Mouse (Mus musculus) cerebral cortex, adult 2 months (tissue): ENCODE data around the gene Arfip1.

Experiments
- WGBS: fragments of 180-500 bp; shearing (Covaris S2); methylation state at CpG from one replicate; pipeline ENCODE4 v1.1.7; 2018; 5-methylcytosine and 5-hydroxymethylcytosine counted together

Gene Arfip1

DNA sequence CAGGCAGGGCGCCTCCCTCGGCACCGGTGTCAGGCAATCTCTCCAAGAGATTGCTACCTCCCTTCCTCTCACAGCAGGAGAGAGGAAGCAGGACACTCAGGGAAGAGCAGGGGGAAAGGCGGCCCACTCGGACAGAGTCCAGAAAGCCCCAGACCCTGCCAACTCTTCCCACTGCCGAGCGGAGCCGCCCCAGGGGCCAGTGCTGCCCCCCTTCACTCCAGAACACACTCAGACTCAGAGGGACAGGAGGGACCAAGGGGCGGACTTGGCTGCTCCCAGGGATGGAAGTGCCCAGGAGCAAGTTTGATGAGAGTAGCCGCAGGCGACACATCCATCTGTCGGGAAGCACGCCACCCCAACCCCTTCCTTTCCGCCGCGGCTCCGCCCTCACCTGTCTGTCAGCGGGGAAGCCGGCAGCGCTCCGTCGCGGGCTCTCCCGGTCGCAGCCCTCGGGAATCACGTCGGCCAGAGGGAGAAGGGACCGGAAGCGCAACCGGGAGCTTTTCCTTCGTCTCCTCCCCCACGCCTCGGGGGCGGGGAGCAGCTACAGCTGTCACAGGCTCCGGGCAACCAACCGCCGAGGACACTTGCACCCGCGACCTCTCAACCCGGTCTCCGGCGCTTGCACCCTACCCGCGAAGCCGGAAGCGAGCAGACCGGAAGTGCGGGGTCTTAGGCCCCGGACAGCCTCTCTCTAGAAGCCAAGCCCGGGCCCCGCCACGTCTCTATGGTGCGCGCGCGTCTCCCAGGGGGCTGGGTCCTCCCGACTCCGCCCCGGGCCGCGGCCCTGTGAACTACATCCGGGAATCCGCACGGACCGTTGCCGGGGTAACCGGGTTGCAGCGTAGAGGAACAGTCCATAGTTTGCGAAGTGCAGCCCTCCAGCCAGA is at the start of gene Arfip1:
TSS of gene Arfip1 (minus strand) at position 603 of the 890 bp plus-strand sequence.
- under 1% methylated on average over 70 of the region's 70 CpGs for WGBS

DNA sequence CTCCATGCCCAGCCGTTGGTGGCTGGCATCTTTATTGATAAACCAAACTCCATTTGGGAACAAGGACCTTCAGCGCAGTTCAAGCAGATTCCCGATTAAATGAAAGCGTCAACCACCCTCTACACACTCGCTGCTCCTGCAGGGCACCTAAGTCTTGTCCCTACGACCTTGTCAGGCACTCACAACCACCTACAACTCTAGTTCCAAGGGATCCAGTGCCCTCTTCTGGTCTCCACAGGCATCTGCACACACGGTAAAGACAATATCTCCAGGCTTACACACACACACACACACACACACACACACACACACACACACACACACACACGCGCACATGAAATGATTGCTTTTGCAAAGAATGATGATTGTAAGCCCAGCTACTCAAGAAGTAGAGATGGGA is 49.2 kb upstream of the Arfip1 start:
- WGBS: 96% methylated on average over 9 of the region's 9 CpGs

DNA sequence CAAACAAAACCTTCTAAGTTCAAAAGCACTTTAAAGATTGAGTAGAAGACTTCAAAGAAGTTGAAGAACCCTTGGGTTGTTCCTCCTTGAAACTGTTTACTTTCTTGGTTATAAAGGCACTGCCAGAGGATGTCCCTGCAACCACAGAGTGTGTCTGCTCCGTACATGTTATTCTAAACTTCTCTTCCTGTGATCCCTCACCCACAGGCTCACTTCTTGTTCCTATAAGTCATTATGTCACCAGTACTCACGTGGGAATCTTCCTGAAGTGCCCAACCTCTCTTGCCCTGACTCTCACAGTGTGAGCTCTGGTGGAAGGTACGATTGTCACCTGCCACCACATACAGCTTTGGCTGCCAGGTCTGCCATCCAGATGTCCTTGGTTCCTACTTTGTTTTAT is 39.6 kb upstream of the Arfip1 start:
- WGBS: 74% methylated on average over 3 of the region's 3 CpGs

DNA sequence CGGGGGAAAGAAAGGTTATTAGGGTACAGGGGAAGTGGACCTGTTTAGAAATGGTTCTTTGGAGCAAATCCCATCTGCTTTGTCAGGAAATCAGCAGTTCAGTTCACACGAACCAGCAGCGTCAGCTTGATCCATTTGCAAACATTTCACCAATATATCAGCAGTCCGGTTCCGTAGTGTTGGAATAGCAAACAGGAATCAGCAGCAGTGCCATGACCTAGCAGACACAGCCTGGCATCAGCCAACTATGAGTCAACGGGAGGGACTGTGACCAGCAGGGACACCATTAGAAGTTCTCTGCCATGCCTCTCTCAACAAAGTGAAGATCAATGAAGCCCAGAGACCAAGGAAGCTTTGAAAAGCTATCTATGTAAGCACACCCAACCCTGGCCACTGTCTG is 37.3 kb upstream of the Arfip1 start:
- WGBS: 96% methylated on average over 6 of the region's 6 CpGs

DNA sequence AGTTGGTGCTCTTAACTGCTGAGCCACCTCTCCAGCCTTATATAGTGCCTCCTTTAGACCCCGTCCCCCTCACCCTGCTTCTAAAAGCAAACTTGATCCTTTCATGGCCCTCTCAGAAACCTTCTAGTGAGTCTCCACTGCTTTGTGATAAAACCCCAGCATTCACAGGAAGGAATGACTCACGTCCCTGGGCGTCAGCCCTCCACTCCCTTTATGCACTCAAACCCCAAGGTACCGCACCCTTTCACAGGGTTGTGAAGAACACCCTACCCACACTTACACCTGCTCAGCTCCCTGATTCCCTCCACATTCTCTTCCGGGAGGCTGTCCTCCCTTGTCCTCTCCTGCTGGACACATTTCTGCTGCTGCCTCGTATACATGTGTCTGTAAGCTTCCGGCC is 36.6 kb upstream of the Arfip1 start:
- 98% methylated on average over 7 of the region's 7 CpGs for WGBS

DNA sequence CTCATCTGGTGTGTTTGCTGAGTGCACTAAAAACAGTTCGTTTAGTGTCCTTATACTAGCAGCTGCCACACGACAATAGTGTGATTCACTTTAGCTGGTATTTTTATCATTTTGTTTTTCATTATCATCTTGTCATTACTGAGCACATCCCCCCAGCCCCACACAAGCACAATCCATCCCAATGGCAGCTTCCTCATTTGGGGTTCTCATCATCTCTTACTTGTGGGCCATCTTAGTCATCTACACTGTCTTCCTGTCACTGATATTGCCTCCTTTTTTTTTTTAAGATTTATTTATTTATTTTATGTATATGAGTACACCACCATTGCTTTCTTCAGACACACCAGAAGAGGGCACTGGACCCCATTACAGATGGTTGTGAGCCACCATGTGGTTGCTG is 36.2 kb upstream of the Arfip1 start:
- WGBS: 74% methylated on average over 2 of the region's 2 CpGs

DNA sequence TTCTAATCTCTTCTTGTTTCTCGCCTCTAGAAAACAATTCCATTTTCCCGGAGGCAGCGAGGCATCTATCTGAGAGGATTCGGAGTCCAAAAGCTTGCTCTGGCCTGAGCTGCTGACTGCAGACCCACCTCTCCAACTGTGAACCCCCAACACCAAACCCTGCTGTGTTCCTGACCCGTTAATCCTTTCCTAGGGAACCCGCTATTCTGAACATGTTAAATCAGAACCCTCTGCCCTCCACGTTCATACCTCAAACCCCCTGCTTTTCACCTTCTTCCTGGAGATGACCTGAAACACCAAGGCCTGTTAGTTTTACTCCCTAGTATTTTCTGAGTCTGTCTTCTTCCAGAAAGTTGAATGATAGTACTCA is 33.4 kb upstream of the Arfip1 start:
- WGBS: 29% methylated on average over 7 of the region's 7 CpGs

DNA sequence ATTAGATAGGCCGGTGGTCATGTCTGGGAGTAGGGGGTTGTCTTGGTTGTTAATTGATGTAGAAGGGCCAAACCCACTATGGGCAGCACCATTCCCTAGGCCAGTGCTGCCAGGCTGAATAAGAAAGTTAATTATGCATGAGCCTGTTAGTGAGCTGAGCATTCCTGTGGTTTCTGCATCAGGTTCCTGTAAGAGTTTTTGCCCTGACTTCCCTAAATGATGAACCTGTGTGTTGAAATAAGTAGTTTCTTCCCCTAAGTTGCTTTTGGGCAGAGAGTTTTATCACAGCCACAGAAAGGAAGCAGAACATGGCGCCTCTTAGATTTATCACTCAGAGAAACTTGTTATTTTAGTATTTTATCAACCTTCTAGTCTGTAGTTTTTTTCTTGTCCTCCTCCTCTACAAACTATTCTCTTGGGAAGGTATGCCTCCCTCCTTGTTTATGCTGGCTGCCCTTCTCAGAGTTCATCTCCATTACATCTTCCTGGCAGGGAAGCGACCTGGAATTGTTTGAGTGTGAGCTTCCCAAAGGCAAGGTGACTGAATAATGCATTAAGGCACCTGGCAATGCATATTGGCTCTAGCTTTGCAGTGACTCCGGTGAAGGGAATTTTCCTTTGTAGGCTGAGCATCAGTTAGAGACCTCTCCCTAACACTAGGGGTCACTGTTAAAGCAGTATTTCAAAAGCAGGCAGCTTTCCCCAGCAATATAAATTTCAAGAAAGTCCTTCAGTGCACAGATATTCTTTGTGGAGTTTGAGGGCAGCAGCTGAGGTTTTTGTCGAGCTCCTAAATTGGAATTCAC is 32.8 kb upstream of the Arfip1 start:
- 29% methylated on average over 5 of the region's 5 CpGs for WGBS

DNA sequence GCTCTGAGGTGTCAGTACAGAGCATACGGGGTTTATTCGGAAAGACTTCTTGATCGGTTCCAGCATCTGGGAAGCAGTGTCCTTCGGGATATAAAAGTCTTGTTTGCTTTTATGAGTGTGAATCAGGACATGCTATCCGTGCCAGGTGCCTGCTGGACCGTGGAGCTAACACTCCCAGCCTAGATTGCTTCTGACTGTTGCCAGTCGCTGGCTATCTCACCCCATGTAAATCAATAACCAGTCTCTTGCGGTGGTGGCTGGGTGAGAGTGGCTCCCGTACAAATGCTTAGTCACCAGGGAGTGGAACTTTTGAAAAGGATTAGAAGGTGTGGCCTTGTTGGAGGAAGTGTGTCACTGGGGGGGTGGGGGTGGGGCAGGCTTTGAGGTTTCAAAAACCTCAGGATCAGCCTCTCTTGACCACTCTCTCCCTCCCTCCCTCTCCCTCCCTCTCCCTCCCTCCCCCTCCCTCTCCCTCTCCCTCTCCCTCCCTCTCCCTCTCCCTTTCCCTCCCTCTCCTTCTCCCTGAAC is 27.8 kb upstream of the Arfip1 start:
- WGBS: 84% methylated on average over 9 of the region's 9 CpGs

DNA sequence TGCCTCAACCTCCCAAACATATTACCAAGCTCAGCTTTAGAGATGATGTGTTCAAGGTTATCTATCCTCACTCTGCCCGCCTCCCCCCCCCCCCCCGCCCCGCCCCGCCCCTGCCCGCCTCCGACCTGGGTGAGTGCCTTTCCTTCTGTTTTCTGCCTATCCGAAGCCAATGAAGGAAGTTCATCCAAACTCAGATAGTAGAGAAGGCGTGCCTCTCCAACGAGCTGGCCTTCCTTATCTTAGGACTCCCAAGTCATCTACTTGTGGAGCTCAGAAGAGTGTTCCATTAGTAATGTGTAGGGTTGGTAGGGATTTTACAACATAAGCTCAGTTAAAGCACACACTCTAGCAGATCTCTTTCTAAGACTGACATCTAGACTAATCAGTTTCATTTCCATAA is 20.8 kb upstream of the Arfip1 start:
- WGBS: 75% methylated on average over 7 of the region's 9 CpGs

DNA sequence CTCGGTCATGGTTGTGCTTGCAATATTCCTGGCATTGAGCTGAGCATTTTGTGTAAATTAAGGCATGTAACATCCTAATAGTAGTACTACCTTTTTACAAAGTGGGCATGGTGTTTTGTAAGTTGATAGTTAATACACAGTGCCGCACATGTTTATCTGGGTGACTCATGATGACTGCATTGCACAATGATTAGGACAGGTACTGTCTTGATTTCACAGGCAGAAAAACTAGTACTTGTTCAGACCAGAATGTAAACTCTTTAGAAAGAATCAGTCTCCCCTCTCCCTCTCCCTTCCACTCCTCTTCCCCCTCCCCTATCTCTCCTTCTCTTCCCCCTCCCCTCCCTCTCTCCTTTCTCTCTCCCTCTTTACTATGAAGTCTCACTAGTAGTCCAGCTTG is 20.3 kb upstream of the Arfip1 start:
- WGBS: 98% methylated on average over 2 of the region's 2 CpGs

DNA sequence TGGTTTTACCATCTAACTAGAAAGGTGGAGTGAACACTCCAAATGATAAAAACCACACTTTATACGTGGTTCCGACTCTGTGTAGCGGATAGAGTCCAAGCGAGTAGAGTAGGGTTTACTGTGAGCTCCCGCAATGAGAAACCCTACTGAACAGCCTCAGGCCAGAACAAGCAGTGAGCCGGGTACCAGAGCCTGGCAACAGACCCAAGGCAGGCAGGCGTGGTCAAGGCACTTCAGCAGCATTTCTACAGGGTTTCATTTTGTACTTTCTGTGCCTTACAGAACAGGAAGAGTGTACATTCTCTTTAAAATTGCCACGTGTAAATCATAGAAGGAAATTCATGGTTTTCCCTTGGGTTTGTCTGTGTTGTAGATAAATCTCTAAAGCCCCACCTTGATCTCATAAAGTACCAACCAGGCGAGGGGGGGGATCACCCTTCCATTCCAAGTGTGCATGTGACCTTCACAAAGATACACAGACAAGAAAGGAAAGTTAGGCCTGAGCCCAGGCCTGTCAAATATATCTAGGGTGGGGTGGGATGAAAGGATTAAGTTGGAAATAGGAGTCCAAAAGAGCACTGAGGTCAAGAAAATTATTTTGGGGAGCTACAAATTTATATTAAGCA is 19.6 kb upstream of the Arfip1 start:
- WGBS: 89% methylated on average over 9 of the region's 9 CpGs

DNA sequence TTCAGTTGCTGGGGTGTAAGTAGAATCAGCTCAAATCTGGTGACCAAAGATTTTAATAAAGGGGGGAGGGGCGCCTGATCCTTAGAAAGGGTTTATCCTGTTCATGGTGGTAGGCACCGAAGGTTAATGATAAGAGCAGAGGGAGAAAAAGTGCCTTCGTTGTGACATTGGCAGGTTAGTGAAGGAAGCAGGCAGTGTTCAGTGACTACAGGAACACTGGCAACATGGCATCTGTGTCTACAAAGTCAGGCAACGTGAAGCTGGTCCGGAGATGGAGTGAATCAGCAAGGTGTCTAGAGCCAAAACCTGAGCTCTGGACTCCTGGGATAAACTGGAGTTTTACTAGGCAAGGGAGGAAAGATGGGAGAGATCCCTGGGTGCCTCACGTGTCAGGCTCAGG is 16.3 kb upstream of the Arfip1 start:
- 92% methylated on average over 6 of the region's 6 CpGs for WGBS

DNA sequence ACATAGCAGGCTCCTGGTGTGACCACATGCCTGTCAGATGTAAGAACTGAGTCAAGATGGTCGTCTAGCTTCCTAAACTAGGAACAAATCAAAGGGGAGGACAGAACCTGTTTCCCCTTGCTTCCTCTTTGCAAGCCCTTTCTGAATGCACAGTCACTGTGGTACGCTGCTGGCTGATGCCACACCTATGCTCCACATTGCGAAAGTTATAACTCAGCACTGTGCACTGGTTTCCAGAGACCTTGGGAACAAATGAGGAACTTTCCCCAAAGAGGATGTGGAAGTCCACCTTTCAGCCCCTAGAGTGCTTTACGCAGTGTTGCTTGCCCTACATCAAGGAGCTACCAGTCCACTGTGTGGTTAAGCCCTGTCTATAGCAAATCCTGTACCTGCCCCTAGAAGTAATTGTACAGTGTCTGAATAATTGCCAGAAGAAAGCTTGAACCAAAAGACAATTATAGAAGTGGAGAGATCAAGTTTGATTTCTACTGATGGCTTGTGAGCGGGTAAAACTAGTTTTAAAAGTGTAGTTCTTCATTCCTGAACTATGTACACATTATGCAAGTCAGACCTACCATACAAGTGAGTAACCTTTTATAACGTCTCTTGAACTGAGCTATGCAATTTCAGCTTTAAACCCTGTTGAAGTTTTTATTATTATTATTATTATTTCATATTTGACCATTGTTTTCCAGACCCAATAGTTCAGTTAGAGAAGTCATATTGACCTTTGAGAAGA is 15.7 kb upstream of the Arfip1 start:
- WGBS: 84% methylated on average over 6 of the region's 6 CpGs

DNA sequence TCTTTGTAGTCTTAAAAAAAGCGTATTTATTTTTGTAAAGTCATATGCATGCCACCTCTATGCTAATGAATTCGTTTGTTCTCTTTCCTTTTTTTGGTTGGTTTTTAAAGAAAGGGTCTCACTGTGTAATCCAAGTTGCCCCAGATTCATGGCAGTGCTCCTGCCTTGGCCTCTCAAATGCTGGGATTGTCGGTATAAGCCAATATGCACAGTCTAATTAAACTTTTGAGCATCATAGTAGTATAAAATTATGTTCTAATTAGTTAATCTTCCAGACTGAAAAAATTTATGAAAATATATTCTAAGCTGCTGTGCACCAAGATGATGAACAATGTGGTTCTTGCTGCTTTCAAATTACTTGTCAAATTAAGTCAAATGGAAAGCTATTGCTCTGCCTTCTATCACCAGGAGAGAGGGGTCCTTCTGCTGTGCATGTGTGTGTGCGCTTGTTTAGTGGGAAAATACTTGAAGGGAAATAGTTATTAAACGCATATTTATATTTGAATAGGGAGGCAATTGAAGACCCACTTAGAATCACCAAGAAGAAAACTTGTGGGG is 13.3 kb upstream of the Arfip1 start:
- WGBS: 30% methylated on average over 5 of the region's 5 CpGs

DNA sequence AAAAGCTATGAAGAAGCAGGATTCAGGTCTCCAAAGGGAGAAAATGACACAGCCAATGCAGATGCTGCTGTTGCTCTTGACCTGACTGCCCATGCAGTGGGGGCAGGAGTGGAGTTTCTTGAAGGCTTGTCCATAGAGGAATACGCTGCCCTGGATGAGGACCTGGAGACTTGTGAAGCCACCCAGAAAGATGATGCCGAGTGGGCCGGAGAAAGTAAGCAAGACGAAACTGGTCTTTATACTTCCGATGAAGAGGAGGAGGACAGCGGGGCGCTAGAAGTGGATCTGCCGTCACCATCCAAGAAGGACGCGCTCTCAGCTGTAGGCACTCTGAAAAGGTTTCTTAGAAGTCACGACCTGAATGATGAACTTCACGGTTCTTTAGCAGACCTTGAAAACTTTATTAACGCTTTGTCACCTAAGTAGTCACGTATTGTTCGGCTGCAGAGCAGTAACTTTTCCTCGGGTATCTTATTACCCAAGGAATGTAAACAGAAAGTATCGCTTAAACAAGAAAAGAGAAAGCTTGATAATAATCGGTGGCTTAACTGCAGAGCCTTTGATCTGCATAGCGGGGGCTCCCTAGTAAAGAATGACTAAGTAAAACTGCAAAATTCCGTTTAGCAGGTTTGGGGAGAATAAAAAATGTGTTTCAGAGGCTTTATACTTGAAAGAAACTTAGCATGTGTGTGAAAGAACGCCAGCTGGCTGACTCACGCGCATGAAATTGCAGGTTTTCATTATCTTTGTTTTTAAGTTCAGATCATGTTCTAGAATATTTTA is 12.7 kb upstream of the Arfip1 start:
- 8% methylated on average over 23 of the region's 23 CpGs for WGBS

DNA sequence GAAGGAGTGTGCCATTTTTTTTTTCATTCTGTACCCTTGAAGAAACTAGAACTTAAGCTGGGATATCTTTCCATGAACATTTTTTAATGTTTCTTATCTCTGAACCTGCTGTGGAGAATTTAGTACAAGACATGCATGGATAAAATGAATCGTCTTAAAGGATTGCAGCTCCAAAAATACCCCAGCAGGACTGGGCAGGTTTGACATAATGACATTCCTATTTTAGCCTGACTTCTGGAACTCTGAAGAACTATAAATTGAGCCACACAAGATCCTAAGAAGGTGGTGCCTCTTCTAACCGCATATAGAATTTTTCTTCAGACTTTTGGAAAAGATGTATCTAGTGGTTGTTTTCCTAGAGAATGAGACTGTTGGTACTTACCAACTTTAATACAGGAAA is 10.8 kb upstream of the Arfip1 start, which contains the start of gene Tigd4:
TSS of gene Tigd4 (plus strand) at position 301 of the 400 bp plus-strand sequence.
- 74% methylated on average over 2 of the region's 2 CpGs for WGBS

DNA sequence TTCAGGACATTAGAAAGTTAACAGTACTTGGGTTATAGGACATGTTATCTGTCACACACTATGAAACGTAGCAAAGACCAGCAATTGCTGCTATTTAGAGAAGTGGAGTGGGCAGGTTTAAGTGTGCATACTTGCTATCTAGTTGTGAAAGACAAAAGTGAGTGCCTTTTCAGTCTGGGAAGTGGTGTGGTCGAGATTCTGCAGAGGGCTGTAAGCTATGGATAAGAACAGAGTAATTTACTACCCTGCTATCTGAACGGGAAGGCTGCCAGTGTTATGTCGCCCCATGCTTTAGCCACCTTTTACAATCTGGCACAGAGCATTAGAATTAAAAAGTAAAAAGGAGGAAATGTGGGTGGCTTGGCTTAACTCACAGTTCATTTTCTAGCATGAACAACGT is 4.3 kb upstream of the Arfip1 start:
- WGBS: 34% methylated on average over 5 of the region's 5 CpGs

DNA sequence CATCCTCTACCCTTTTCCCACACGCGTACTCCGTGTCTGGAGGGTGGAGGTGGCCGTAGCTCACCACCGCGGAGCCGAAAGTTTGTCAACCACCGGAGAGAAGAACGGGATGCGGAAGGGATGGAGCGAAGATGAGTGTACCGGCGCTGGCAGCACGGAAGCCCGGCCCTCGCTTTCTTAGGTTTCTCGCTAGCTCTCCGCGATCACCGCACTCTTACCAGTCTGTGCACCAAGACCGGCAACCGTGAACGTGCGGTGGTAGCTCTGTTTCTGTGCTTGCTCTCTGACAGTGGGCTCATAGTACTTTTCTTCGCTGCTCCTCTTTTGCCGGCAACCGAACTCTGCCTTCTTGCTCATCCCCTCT is 470 bp upstream of the Arfip1 start:
- WGBS: under 1% methylated on average over 27 of the region's 27 CpGs

DNA sequence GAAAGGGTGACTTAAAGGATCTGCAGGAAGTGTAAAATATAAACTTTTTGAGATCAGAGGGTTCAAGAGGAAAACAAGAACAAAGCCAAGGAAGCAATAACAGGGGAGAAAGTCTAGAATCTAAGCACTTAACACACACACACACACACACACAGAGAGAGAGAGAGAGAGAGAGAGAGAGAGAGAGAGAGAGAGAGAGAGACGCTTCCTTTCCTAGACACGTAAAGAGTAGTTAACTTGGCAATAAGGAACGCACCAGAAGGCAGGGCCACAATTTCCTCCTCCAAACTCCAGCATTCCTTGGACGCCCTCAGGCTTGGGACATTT is 766 bp downstream of the Arfip1 start:
- 0% methylated on average over 4 of the region's 4 CpGs for WGBS

DNA sequence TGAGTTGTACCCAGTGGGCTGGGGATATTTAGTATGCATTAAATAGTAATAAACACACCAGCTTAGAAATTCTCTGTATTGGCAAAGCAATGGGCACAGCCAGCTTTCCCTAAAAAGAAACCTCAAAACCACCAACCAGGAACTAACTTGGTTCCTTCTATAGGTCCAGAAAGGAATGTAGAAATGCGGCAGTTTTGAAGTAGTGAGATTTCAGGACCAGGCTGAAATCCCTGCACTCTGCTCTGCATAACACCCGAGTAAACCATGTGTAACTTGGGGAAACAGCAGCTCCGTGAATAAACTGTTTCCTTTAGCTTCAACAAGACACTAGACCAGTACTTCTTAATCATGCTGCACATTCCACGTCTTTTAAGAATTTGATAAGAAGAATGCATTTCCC is 1.7 kb downstream of the Arfip1 start:
- WGBS: 46% methylated on average over 4 of the region's 4 CpGs
